Mouse (Mus musculus): ENCODE data around the gene Ipo7. TPM values are rescaled to one million over a fixed set of nuclear protein-coding genes. Genes with fewer than 3 reads are reported as not detected.
A peak's percentile ranks its signal among the peaks of the same experiment; 100 is the strongest.

The Ipo7 gene
- polyA plus RNA-seq, 1 experiment from 2014 or later, result 16.1 TPM

GRCm38 (mm10) chr7:109991286-109991685 lies 26.8 kb upstream of the Ipo7 start:
- Histone ChIP-seq H3K4me2 (replicated peaks) (no peak overlapping the region), H3K9ac (no peak overlapping the region), H3K27me3 (ENCODE audit: control insufficient read depth, insufficient read depth, low read length) (no peaks in the 10 kb centered on the region), H3K27ac (no peak overlapping the region), H3K4me1 (replicated peaks; ENCODE audit: control insufficient read depth, insufficient read depth, low read length) (no peaks in the 10 kb centered on the region), H3K9me3 (ENCODE audit: control insufficient read depth, low read length) (no peaks in the 10 kb centered on the region), H3K36me3 (replicated peaks; ENCODE audit: control insufficient read depth, insufficient read depth) (no peaks in the 10 kb centered on the region), H3K4me3 (replicated peaks; ENCODE audit: low read length) (no peak overlapping the region)
- ATAC-seq (ENCODE audit: low FRiP score) (no peak), DNase-seq (ENCODE audit: low spot score) (no peak)
- 94% methylated on average over 1 of the region's 1 CpGs for WGBS

GRCm38 (mm10) chr7:109993157-109993959 lies 24.7 kb upstream of the Ipo7 start:
- Histone ChIP-seq H3K36me3 (replicated peaks; ENCODE audit: control insufficient read depth, insufficient read depth) (no peaks in the 10 kb centered on the region), H3K9ac (no peak overlapping the region), H3K4me1 (replicated peaks; ENCODE audit: control insufficient read depth, insufficient read depth, low read length) (no peaks in the 10 kb centered on the region), H3K9me3 (ENCODE audit: control insufficient read depth, low read length) (no peaks in the 10 kb centered on the region), H3K27me3 (ENCODE audit: control insufficient read depth, insufficient read depth, low read length) (no peaks in the 10 kb centered on the region), H3K4me3 (replicated peaks; ENCODE audit: low read length) (no peak overlapping the region), H3K4me2 (replicated peaks) (no peak overlapping the region), H3K27ac (no peak overlapping the region)
- peak; percentile 74; the same call in 1 of the 2 replicates for ATAC-seq (ENCODE audit: low FRiP score)
- 63% methylated on average over 2 of the region's 2 CpGs for WGBS
- DNase-seq (ENCODE audit: low spot score), result peak; percentile 39

- Histone ChIP-seq H3K4me1 (replicated peaks; ENCODE audit: control insufficient read depth, insufficient read depth, low read length) (no peaks in the 10 kb centered on the region), H3K27ac (no peak overlapping the region), H3K4me2 (replicated peaks) (no peak overlapping the region), H3K9ac (no peak overlapping the region), H3K36me3 (replicated peaks; ENCODE audit: control insufficient read depth, insufficient read depth) (no peaks in the 10 kb centered on the region), H3K27me3 (ENCODE audit: control insufficient read depth, insufficient read depth, low read length) (no peaks in the 10 kb centered on the region), H3K9me3 (ENCODE audit: control insufficient read depth, low read length) (no peaks in the 10 kb centered on the region), H3K4me3 (replicated peaks; ENCODE audit: low read length) (no peak overlapping the region)
- 87% methylated on average over 4 of the region's 4 CpGs for WGBS
- DNase-seq (ENCODE audit: low spot score) (no peak), ATAC-seq (ENCODE audit: low FRiP score) (no peak)
Measured at GRCm38 (mm10) chr7:109998388-109998787, 19.7 kb upstream of the Ipo7 start.

GRCm38 (mm10) chr7:110002092-110002491 lies 16.0 kb upstream of the Ipo7 start:
- no peaks in the 10 kb centered on the region for H3K9me3 ChIP-seq (ENCODE audit: control insufficient read depth, low read length)
- H3K27me3 ChIP-seq (ENCODE audit: control insufficient read depth, insufficient read depth, low read length), result no peaks in the 10 kb centered on the region
- no peak overlapping the region for H3K27ac ChIP-seq
- H3K9ac ChIP-seq, result no peak overlapping the region
- H3K4me1 ChIP-seq (replicated peaks; ENCODE audit: control insufficient read depth, insufficient read depth, low read length), result no peaks in the 10 kb centered on the region
- H3K36me3 ChIP-seq (replicated peaks; ENCODE audit: control insufficient read depth, insufficient read depth), result no peaks in the 10 kb centered on the region
- ATAC-seq (ENCODE audit: low FRiP score) (no peak), DNase-seq (ENCODE audit: low spot score) (no peak)
- H3K4me3 ChIP-seq (replicated peaks; ENCODE audit: low read length), result no peak overlapping the region
- no peak overlapping the region for H3K4me2 ChIP-seq (replicated peaks)

GRCm38 (mm10) chr7:110002968-110003367 lies 15.1 kb upstream of the Ipo7 start:
- 25% methylated on average over 20 of the region's 20 CpGs for WGBS
- Histone ChIP-seq H3K4me2 (replicated peaks) (peak overlapping the region; percentile 47), H3K9ac (0 out of 2 replicates have a peak overlapping the region, but pooled peaks have one; percentile 16), H3K27me3 (ENCODE audit: control insufficient read depth, insufficient read depth, low read length) (no peaks in the 10 kb centered on the region), H3K27ac (no peak overlapping the region), H3K9me3 (ENCODE audit: control insufficient read depth, low read length) (no peaks in the 10 kb centered on the region), H3K4me1 (replicated peaks; ENCODE audit: control insufficient read depth, insufficient read depth, low read length) (no peaks in the 10 kb centered on the region), H3K4me3 (replicated peaks; ENCODE audit: low read length) (0 out of 2 replicates have a peak overlapping the region, but pooled peaks have one; percentile 12), H3K36me3 (replicated peaks; ENCODE audit: control insufficient read depth, insufficient read depth) (no peaks in the 10 kb centered on the region)
- no peak for ATAC-seq (ENCODE audit: low FRiP score)
- no peak for DNase-seq (ENCODE audit: low spot score)

GRCm38 (mm10) chr7:110005976-110006375 lies 12.1 kb upstream of the Ipo7 start:
- ATAC-seq (ENCODE audit: low FRiP score), result no peak
- no peaks in the 10 kb centered on the region for H3K9me3 ChIP-seq (ENCODE audit: control insufficient read depth, low read length)
- DNase-seq (ENCODE audit: low spot score), result no peak
- no peak overlapping the region for H3K4me2 ChIP-seq (replicated peaks)
- H3K36me3 ChIP-seq (replicated peaks; ENCODE audit: control insufficient read depth, insufficient read depth), result no peaks in the 10 kb centered on the region
- no peak overlapping the region for H3K27ac ChIP-seq
- no peaks in the 10 kb centered on the region for H3K4me1 ChIP-seq (replicated peaks; ENCODE audit: control insufficient read depth, insufficient read depth, low read length)
- H3K9ac ChIP-seq, result no peak overlapping the region
- H3K4me3 ChIP-seq (replicated peaks; ENCODE audit: low read length), result no peak overlapping the region
- H3K27me3 ChIP-seq (ENCODE audit: control insufficient read depth, insufficient read depth, low read length), result no peaks in the 10 kb centered on the region

GRCm38 (mm10) chr7:110006471-110007195 lies 11.4 kb upstream of the Ipo7 start:
- 85% methylated on average over 5 of the region's 5 CpGs for WGBS
- H3K27me3 ChIP-seq (ENCODE audit: control insufficient read depth, insufficient read depth, low read length), result no peaks in the 10 kb centered on the region
- H3K36me3 ChIP-seq (replicated peaks; ENCODE audit: control insufficient read depth, insufficient read depth), result no peaks in the 10 kb centered on the region
- no peak overlapping the region for H3K27ac ChIP-seq
- no peak overlapping the region for H3K4me2 ChIP-seq (replicated peaks)
- no peak overlapping the region for H3K4me3 ChIP-seq (replicated peaks; ENCODE audit: low read length)
- H3K9ac ChIP-seq, result no peak overlapping the region
- ATAC-seq (ENCODE audit: low FRiP score) (no peak), DNase-seq (ENCODE audit: low spot score) (no peak)
- H3K9me3 ChIP-seq (ENCODE audit: control insufficient read depth, low read length), result no peaks in the 10 kb centered on the region
- no peaks in the 10 kb centered on the region for H3K4me1 ChIP-seq (replicated peaks; ENCODE audit: control insufficient read depth, insufficient read depth, low read length)

GRCm38 (mm10) chr7:110008513-110008912 lies 9.6 kb upstream of the Ipo7 start:
- H3K27ac ChIP-seq, result no peak overlapping the region
- ATAC-seq (ENCODE audit: low FRiP score) (no peak), DNase-seq (ENCODE audit: low spot score) (no peak)
- no peaks in the 10 kb centered on the region for H3K9me3 ChIP-seq (ENCODE audit: control insufficient read depth, low read length)
- H3K4me3 ChIP-seq (replicated peaks; ENCODE audit: low read length), result no peak overlapping the region
- H3K4me1 ChIP-seq (replicated peaks; ENCODE audit: control insufficient read depth, insufficient read depth, low read length), result no peaks in the 10 kb centered on the region
- WGBS, result 92% methylated on average over 1 of the region's 1 CpGs
- no peaks in the 10 kb centered on the region for H3K36me3 ChIP-seq (replicated peaks; ENCODE audit: control insufficient read depth, insufficient read depth)
- no peak overlapping the region for H3K4me2 ChIP-seq (replicated peaks)
- no peaks in the 10 kb centered on the region for H3K27me3 ChIP-seq (ENCODE audit: control insufficient read depth, insufficient read depth, low read length)
- no peak overlapping the region for H3K9ac ChIP-seq

- 92% methylated on average over 6 of the region's 6 CpGs for WGBS
- no peaks in the 10 kb centered on the region for H3K27me3 ChIP-seq (ENCODE audit: control insufficient read depth, insufficient read depth, low read length)
- ATAC-seq (ENCODE audit: low FRiP score) (no peak), DNase-seq (ENCODE audit: low spot score) (no peak)
- H3K9ac ChIP-seq, result no peak overlapping the region
- H3K4me1 ChIP-seq (replicated peaks; ENCODE audit: control insufficient read depth, insufficient read depth, low read length), result no peaks in the 10 kb centered on the region
- H3K9me3 ChIP-seq (ENCODE audit: control insufficient read depth, low read length), result no peaks in the 10 kb centered on the region
- no peak overlapping the region for H3K4me3 ChIP-seq (replicated peaks; ENCODE audit: low read length)
- no peak overlapping the region for H3K27ac ChIP-seq
- H3K36me3 ChIP-seq (replicated peaks; ENCODE audit: control insufficient read depth, insufficient read depth), result no peaks in the 10 kb centered on the region
- H3K4me2 ChIP-seq (replicated peaks), result no peak overlapping the region
Measured at GRCm38 (mm10) chr7:110009084-110009483, 9.0 kb upstream of the Ipo7 start.

Data from hindbrain, embryonic 14.5 days (tissue).